In genomic region chr17:63680479-63680878, GRCm38 (mm10) we compare ENCODE assay signal across 22 mouse cellular contexts.
DNase-seq lines count a peak whose midpoint lies in the region; TF ChIP-seq lines count a peak whose summit lies in the region.
"Had no signal": no experiment of that assay in that cellular context is flagged by ENCODE, and none has a peak within 500 bp of the region (broad histone marks: within the 10 kb centered on the region; RNA-seq: fewer than 3 reads in every experiment).

No protein-coding gene starts in this region.

- H3K9me3 ChIP-seq in CH12.LX (replicated peaks; ENCODE audit: low read length) (no peaks in the 10 kb centered on the region), MEL (replicated peaks; ENCODE audit: insufficient read depth, low read length) (no peaks in the 10 kb centered on the region)

- TF ChIP-seq CTCF in CH12.LX (conservative IDR thresholded peaks at IDR 0.05 in 1 of 2, IDR thresholded peaks at IDR 0.05 in 1 of 2; ENCODE audit: low read depth in 2 of 2, low read length in 2 of 2) (no peak), MEL (IDR thresholded peaks at IDR 0.05 in 2 of 3, conservative IDR thresholded peaks at IDR 0.05 in 1 of 3; ENCODE audit: control insufficient read depth in 1 of 3, insufficient read depth in 1 of 3, low read depth in 2 of 3, low read length in 3 of 3, poor library complexity in 1 of 3, severe bottlenecking in 1 of 3) (no peak)

- peaks cover 3 to 4% of the 10 kb centered on the region in 2 experiments for H3K36me3 ChIP-seq in CH12.LX (replicated peaks in 1 of 2; ENCODE audit: control insufficient read depth in 1 of 2, insufficient read depth in 1 of 2, low read length in 1 of 2)
- H3K36me3 ChIP-seq in MEL (ENCODE audit: control insufficient read depth in 1 of 2, insufficient read depth in 2 of 2, low read length in 2 of 2): peaks cover 0 to 11% of the 10 kb centered on the region in 2 experiments; a peak in 2 of 4 replicates
- H3K36me3 ChIP-seq: G1E had no signal

- intact Hi-C loops in heart, postnatal 14 days (cut with DNase I): no loop called here

- in situ Hi-C loops in CH12.LX (cut with MboI; ENCODE audit: low pct_ligation_motif_present, low pct_unique_long_range_greater_than_20kb, low sequenced_read_pairs): no loop called here

- no peak overlapping the region for H3K27ac ChIP-seq in CH12.LX (ENCODE audit: insufficient read depth, low read depth)
- no peak overlapping the region for H3K27ac ChIP-seq in MEL (ENCODE audit: control insufficient read depth, low read depth, low read length)

- TF ChIP-seq POLR2A in CH12.LX (IDR thresholded peaks at IDR 0.05; ENCODE audit: low read depth, low read length) (no peak), MEL (IDR thresholded peaks at IDR 0.05; ENCODE audit: control insufficient read depth in 1 of 2, insufficient read depth in 1 of 2, low read depth in 1 of 2, low read length in 2 of 2, poor library complexity in 1 of 2) (no peak)

- H3K79me2 ChIP-seq in CH12.LX (replicated peaks; ENCODE audit: control insufficient read depth, extremely low read depth, insufficient read depth, poor library complexity, severe bottlenecking) (no peaks in the 10 kb centered on the region), MEL (ENCODE audit: control insufficient read depth, insufficient read depth, low read length, poor library complexity) (no peaks in the 10 kb centered on the region)

- TF ChIP-seq EP300 in CH12.LX (IDR thresholded peaks at IDR 0.05; ENCODE audit: low read length) (no peak), MEL (IDR thresholded peaks at IDR 0.05; ENCODE audit: low read depth in 1 of 2, low read length in 2 of 2) (no peak)

- DNase-seq in heart, adult 11 months: peak; percentile 50
- no peak for DNase-seq in heart, postnatal 14 days
- peak; percentile 5 for DNase-seq in A20 (ENCODE audit: low read depth, low spot score)
- peak; percentile 41 for DNase-seq in CH12.LX (ENCODE audit: extremely low read depth)
- peak; percentile 10 for DNase-seq in MEL (ENCODE audit: low read depth, low spot score)
- DNase-seq in cerebellum, postnatal 14 days: no peak
- DNase-seq in adrenal gland, adult 2 months: no peak
- no peak for DNase-seq in left cerebral cortex, adult 11 months (ENCODE audit: low spot score)
- DNase-seq: adrenal gland, adult 8-10 months; adrenal gland, postnatal 10 days; adrenal gland, postnatal 14 days; adrenal gland, postnatal 25 days; adrenal gland, postnatal 36 days; B cell, adult 2 months; cerebellum, adult 11 months; cerebellum, adult 11-12 months; cerebellum, adult 18-20 months; cerebellum, adult 2 months; cerebellum, adult 8-10 months; cerebellum, adult 9-10 months had no signal

- no peak overlapping the region for H3K4me2 ChIP-seq in CH12.LX (ENCODE audit: insufficient read depth, low read depth, poor library complexity, severe bottlenecking)

- H3K4me1 ChIP-seq in CH12.LX (ENCODE audit: control insufficient read depth in 1 of 2, insufficient read depth in 2 of 2) (peaks cover 13 to 54% of the 10 kb centered on the region in 2 experiments), MEL (ENCODE audit: control insufficient read depth in 1 of 2, insufficient read depth in 2 of 2, low read length in 2 of 2) (peaks cover 5 to 6% of the 10 kb centered on the region in 2 experiments)

- dilution Hi-C loops in CH12.LX (cut with MboI; ENCODE audit: extremely low pct_ligation_motif_present, extremely low pct_unique_long_range_greater_than_20kb, low sequenced_read_pairs): no loop called here

- TF ChIP-seq RAD21 in CH12.LX (IDR thresholded peaks at IDR 0.05; ENCODE audit: low read depth, low read length) (no peak), MEL (IDR thresholded peaks at IDR 0.05; ENCODE audit: low read depth, low read length) (no peak)

- H3K27me3 ChIP-seq in CH12.LX (replicated peaks) (no peaks in the 10 kb centered on the region), MEL (ENCODE audit: control insufficient read depth in 1 of 2, insufficient read depth in 2 of 2, low read length in 2 of 2) (no peaks in the 10 kb centered on the region)
- H3K27me3 ChIP-seq: Patski had no signal

- H3K4me3 ChIP-seq in CH12.LX (replicated peaks in 1 of 3; ENCODE audit: low read depth in 2 of 3, low read length in 2 of 3, poor library complexity in 1 of 3) (no peak overlapping the region), MEL (ENCODE audit: control insufficient read depth in 1 of 2, insufficient read depth in 1 of 2, low read depth in 2 of 2, low read length in 2 of 2) (no peak overlapping the region)

- peak overlapping the region; percentile 29; the same call in 1 of the 2 replicates for H3K9ac ChIP-seq in CH12.LX (ENCODE audit: insufficient read depth, low read depth)
- no peak overlapping the region for H3K9ac ChIP-seq in MEL (ENCODE audit: control insufficient read depth, low read depth, low read length, poor library complexity, severe bottlenecking)

TF ChIP-seq in CH12.LX, 34 proteins besides CTCF, POLR2A, EP300 and RAD21:
- no peak for TF ChIP-seq USF2 (conservative IDR thresholded peaks at IDR 0.05; ENCODE audit: low read depth, low read length)
- TF ChIP-seq CHD2 (IDR thresholded peaks at IDR 0.05; ENCODE audit: low read length): peak; percentile 90
- no peak for TF ChIP-seq MEF2A (IDR thresholded peaks at IDR 0.05; ENCODE audit: borderline replicate concordance, low read depth, low read length)
- TF ChIP-seq KAT2A (IDR thresholded peaks at IDR 0.05; ENCODE audit: insufficient replicate concordance, low read length): no peak
- TF ChIP-seq GABPA (IDR thresholded peaks at IDR 0.05; ENCODE audit: insufficient replicate concordance, low read depth, low read length): no peak
- no peak for TF ChIP-seq TBP (conservative IDR thresholded peaks at IDR 0.05; ENCODE audit: low read depth, low read length)
- no peak for TF ChIP-seq BHLHE40 (IDR thresholded peaks at IDR 0.05; ENCODE audit: low read depth, low read length)
TF ChIP-seq in CH12.LX: peak in this region for 1.

TF ChIP-seq in MEL, 35 proteins besides CTCF, POLR2A, EP300 and RAD21:
- TF ChIP-seq NRF1 (IDR thresholded peaks at IDR 0.05; ENCODE audit: insufficient read depth, low read depth, low read length, poor library complexity, severe bottlenecking) (no peak), CHD2 (IDR thresholded peaks at IDR 0.05; ENCODE audit: low read length) (peak; percentile 38; the same call in 1 of the 2 replicates), ETS1 (IDR thresholded peaks at IDR 0.05; ENCODE audit: low read depth, low read length) (no peak), USF1 (IDR thresholded peaks at IDR 0.05; ENCODE audit: low read depth, low read length) (no peak), HCFC1 (IDR thresholded peaks at IDR 0.05; ENCODE audit: low read depth, low read length) (no peak)

Comparison
In these comparisons a context has a peak if more than half of its experiments do, and no peak if none do; other contexts are left out.
1. DNase-seq: peak in heart, adult 11 months (single experiment), A20 (single experiment), CH12.LX (single experiment) and MEL (single experiment); none in heart, postnatal 14 days (0 of 2), cerebellum, postnatal 14 days (0 of 2), adrenal gland, adult 2 months (single experiment) and left cerebral cortex, adult 11 months (single experiment).